In the genomic region with DNA sequence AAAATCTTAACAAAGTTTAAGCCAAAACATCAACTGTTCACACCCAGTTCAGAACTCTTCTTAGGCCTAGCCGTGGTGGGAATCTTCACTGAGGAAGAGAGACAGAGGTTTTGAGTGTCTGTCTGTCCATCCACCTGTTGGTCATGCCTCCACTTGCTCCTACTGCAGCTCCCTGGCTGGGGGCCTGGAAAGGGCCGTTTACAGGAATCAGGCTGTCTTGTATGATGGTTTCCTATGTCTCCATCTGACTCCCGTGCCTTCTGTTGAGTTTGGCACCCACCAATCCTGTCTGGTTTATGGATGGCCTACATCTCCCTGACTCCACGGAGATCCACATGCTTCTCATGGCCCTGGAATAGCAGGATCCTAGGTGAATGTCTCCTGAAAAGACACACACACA, we compare ENCODE assay signal across 27 mouse cellular contexts.
"Had no signal": no experiment of that assay in that cellular context is flagged by ENCODE, and none has a peak within 500 bp of the region (broad histone marks: within the 10 kb centered on the region; RNA-seq: fewer than 3 reads in every experiment).

No protein-coding gene starts in this region.

- ATAC-seq: forebrain, embryonic 13.5 days; forebrain, embryonic 14.5 days; forebrain, embryonic 16.5 days; forebrain, postnatal 0 days had no signal

- H3K9me3 ChIP-seq: embryonic facial prominence, embryonic 10.5 days; embryonic facial prominence, embryonic 12.5 days; embryonic facial prominence, embryonic 13.5 days; embryonic facial prominence, embryonic 15.5 days; forebrain, embryonic 10.5 days; forebrain, embryonic 12.5 days; forebrain, embryonic 13.5 days; heart, embryonic 10.5 days; heart, embryonic 12.5 days had no signal

- H3K27ac ChIP-seq: embryonic facial prominence, embryonic 10.5 days; embryonic facial prominence, embryonic 12.5 days; embryonic facial prominence, embryonic 13.5 days; embryonic facial prominence, embryonic 15.5 days; forebrain, embryonic 10.5 days; forebrain, embryonic 12.5 days; forebrain, embryonic 13.5 days; gastrocnemius, adult 2 months; heart, adult 2 months; heart, embryonic 10.5 days had no signal

- DNase-seq: cerebellum, adult 2 months; cerebellum, adult 8-10 months; cerebellum, adult 9-10 months; cerebellum, adult 9-11 months; embryo, embryonic 11 days; forebrain, postnatal 0 days; gastrocnemius, adult 2 months; gastrocnemius, postnatal 10 days; gastrocnemius, postnatal 14 days; gastrocnemius, postnatal 25 days; gastrocnemius, postnatal 36 days; heart, adult 11 months; heart, adult 18-20 months; heart, adult 2 months had no signal

- H3K27me3 ChIP-seq: embryonic facial prominence, embryonic 12.5 days; embryonic facial prominence, embryonic 13.5 days; embryonic facial prominence, embryonic 15.5 days; forebrain, embryonic 12.5 days; forebrain, embryonic 13.5 days; heart, embryonic 12.5 days had no signal

- H3K9ac ChIP-seq: embryonic facial prominence, embryonic 12.5 days; embryonic facial prominence, embryonic 13.5 days; embryonic facial prominence, embryonic 15.5 days; forebrain, embryonic 12.5 days; forebrain, embryonic 13.5 days; forebrain, postnatal 0 days; heart, embryonic 12.5 days had no signal

- H3K4me2 ChIP-seq: embryonic facial prominence, embryonic 12.5 days; embryonic facial prominence, embryonic 13.5 days; embryonic facial prominence, embryonic 15.5 days; forebrain, embryonic 12.5 days; forebrain, embryonic 13.5 days; heart, embryonic 11.5 days; heart, embryonic 12.5 days had no signal

- H3K36me3 ChIP-seq: embryonic facial prominence, embryonic 10.5 days; embryonic facial prominence, embryonic 12.5 days; embryonic facial prominence, embryonic 13.5 days; embryonic facial prominence, embryonic 15.5 days; forebrain, embryonic 10.5 days; forebrain, embryonic 12.5 days; heart, embryonic 10.5 days; heart, embryonic 12.5 days had no signal

- H3K4me3 ChIP-seq: embryonic facial prominence, embryonic 10.5 days; embryonic facial prominence, embryonic 12.5 days; embryonic facial prominence, embryonic 13.5 days; embryonic facial prominence, embryonic 15.5 days; erythroblast, embryonic 14.5 days; forebrain, embryonic 10.5 days; forebrain, embryonic 12.5 days; forebrain, embryonic 13.5 days; gastrocnemius, adult 2 months; heart, adult 2 months; heart, embryonic 10.5 days; heart, embryonic 12.5 days had no signal
